Comparison of ENCODE assay signal across 8 mouse cellular contexts in the genomic region with DNA sequence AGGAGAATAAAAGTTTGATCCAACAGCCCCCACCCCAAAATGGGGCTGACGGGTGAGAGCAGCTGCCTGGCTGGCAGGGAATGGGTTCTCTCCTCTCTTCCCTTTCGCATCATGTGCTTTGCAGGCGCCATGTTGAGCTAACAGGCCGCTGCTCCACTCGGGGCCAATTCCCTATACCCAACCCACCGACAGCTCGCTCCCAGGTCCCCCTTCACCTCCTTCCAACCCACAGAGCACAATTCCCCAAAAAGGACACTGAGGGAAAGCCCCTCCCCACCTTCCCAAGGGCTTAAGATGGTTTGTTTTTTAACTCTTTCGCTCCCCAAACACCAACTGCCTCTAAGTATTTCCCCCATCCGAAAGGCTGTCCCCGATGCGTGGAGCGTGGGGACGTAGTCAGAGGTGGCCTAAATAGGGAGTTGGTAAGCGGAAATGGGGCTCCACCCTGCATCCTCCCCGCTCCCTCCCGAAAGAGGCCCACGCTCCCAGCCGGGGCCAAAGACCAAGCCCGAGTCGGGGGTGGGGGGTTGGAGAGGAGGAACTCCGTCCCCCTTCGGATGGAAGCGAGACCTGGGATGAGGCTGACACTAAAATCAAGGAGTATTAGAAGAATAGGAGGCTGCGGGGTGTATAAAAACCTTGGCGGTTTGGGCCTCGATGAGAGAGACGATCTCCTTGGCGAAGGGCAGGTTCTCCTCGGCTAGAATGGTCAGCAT. TPM values are rescaled to one million over a fixed set of nuclear protein-coding genes. Genes with fewer than 3 reads are reported as not detected.
DNase-seq lines count a peak whose midpoint lies in the region; ATAC-seq and TF ChIP-seq lines count a peak whose summit lies in the region.

No protein-coding gene starts in this region.

- H3K36me3 ChIP-seq in embryonic facial prominence, embryonic 13.5 days = 0 out of 2 replicates have a peak, but pooled peaks cover 5% of the 10 kb centered on the region
- H3K36me3 ChIP-seq in limb, embryonic 14.5 days (ENCODE audit: control insufficient read depth, insufficient read depth, low read length) = peaks cover 8% of the 10 kb centered on the region; the same call in 1 of the 2 replicates
- H3K36me3 ChIP-seq in midbrain, embryonic 16.5 days (ENCODE audit: control insufficient read depth, insufficient read depth, low read length) = no peaks in the 10 kb centered on the region

- under 1% methylated on average over 29 of the region's 29 CpGs for WGBS in embryonic facial prominence, embryonic 13.5 days
- 1% methylated on average over 29 of the region's 29 CpGs for WGBS in limb, embryonic 14.5 days
- WGBS in midbrain, embryonic 16.5 days = 0% methylated on average over 29 of the region's 29 CpGs

- peak; percentile 29 to 60 for DNase-seq in urinary bladder, adult 18-20 months (ENCODE audit: low spot score in 2 of 2)
- DNase-seq in urinary bladder, postnatal 10 days (ENCODE audit: low spot score) = no peak
- DNase-seq in heart, adult 8-10 months (ENCODE audit: low spot score) = peak; percentile 57
- peak; percentile 56 for DNase-seq in kidney, adult 9 months
- DNase-seq in limb, embryonic 14.5 days (ENCODE audit: low spot score) = peak; percentile 47
- peak; percentile 69 to 79 for DNase-seq in spleen, postnatal 10 days (ENCODE audit: low spot score in 2 of 2)

- TF ChIP-seq POLR2A in limb, embryonic 14.5 days (IDR thresholded peaks at IDR 0.05; ENCODE audit: borderline replicate concordance, extremely low read depth, insufficient read depth, insufficient read length) = no peak

- no peak for ATAC-seq in embryonic facial prominence, embryonic 13.5 days (ENCODE audit: insufficient number of reproducible peaks, insufficient read depth, low FRiP score, low TSS enrichment, low read depth)
- ATAC-seq in limb, embryonic 14.5 days (ENCODE audit: low FRiP score, low read depth) = no peak
- peak; percentile 11 for ATAC-seq in midbrain, embryonic 16.5 days

- H3K4me3 ChIP-seq in embryonic facial prominence, embryonic 13.5 days = peak overlapping the region; percentile 69
- H3K4me3 ChIP-seq in limb, embryonic 14.5 days (replicated peaks; ENCODE audit: low read length) = peak overlapping the region; percentile 99
- peak overlapping the region; percentile 76 for H3K4me3 ChIP-seq in midbrain, embryonic 16.5 days (ENCODE audit: low read depth, low read length)

- no peaks in the 10 kb centered on the region for H3K27me3 ChIP-seq in embryonic facial prominence, embryonic 13.5 days
- H3K27me3 ChIP-seq in limb, embryonic 14.5 days (ENCODE audit: control insufficient read depth, insufficient read depth, low read length) = no peaks in the 10 kb centered on the region
- H3K27me3 ChIP-seq in midbrain, embryonic 16.5 days (ENCODE audit: control insufficient read depth, insufficient read depth, low read depth, low read length) = no peaks in the 10 kb centered on the region

- H3K4me1 ChIP-seq in embryonic facial prominence, embryonic 13.5 days = peaks cover 15% of the 10 kb centered on the region
- H3K4me1 ChIP-seq in limb, embryonic 14.5 days (ENCODE audit: control insufficient read depth, insufficient read depth, low read length) = peaks cover 14% of the 10 kb centered on the region; the same call in 1 of the 2 replicates
- peaks cover 18% of the 10 kb centered on the region for H3K4me1 ChIP-seq in midbrain, embryonic 16.5 days (ENCODE audit: control insufficient read depth, insufficient read depth, low read length)

- H3K9ac ChIP-seq in embryonic facial prominence, embryonic 13.5 days = peak overlapping the region; percentile 99
- peak overlapping the region; percentile 99 for H3K9ac ChIP-seq in limb, embryonic 14.5 days (ENCODE audit: low read depth, low read length, severe bottlenecking)
- peak overlapping the region; percentile 90 for H3K9ac ChIP-seq in midbrain, embryonic 16.5 days (ENCODE audit: low read depth, low read length)

- H3K27ac ChIP-seq in embryonic facial prominence, embryonic 13.5 days = peak overlapping the region; percentile 97
- peak overlapping the region; percentile 97 for H3K27ac ChIP-seq in limb, embryonic 14.5 days (replicated peaks; ENCODE audit: low read depth, low read length)
- peak overlapping the region; percentile 98 for H3K27ac ChIP-seq in midbrain, embryonic 16.5 days (ENCODE audit: low read length)

- peak overlapping the region; percentile 74 for H3K4me2 ChIP-seq in embryonic facial prominence, embryonic 13.5 days
- H3K4me2 ChIP-seq in limb, embryonic 14.5 days (replicated peaks; ENCODE audit: low read depth, low read length, severe bottlenecking) = peak overlapping the region; percentile 74
- H3K4me2 ChIP-seq in midbrain, embryonic 16.5 days (ENCODE audit: low read length) = peak overlapping the region; percentile 83

- H3K9me3 ChIP-seq in embryonic facial prominence, embryonic 13.5 days = no peaks in the 10 kb centered on the region
- no peaks in the 10 kb centered on the region for H3K9me3 ChIP-seq in limb, embryonic 14.5 days (ENCODE audit: control insufficient read depth, low read length)
- H3K9me3 ChIP-seq in midbrain, embryonic 16.5 days (replicated peaks; ENCODE audit: control insufficient read depth, low read length, poor library complexity, severe bottlenecking) = no peaks in the 10 kb centered on the region

RNA-seq across cellular contexts. Expression of a gene that starts 0.8 kb away (rescaled TPM):
- 27.2 and 32.5 TPM in 2 replicates for polyA plus RNA-seq in embryonic facial prominence, embryonic 13.5 days (2015; fragmentation: Nextera tagmentation; extraction: Ambion mirVana)
- total RNA-seq in heart, adult 8-10 months (2022) = 10 to 100 TPM; 24.0 to 30.4 (median 24.7) TPM
- polyA plus RNA-seq in limb, embryonic 14.5 days (2012; rRNA removed) = 22.7 and 32.5 TPM in 2 replicates
- 21.2 and 23.5 TPM in 2 replicates for polyA plus RNA-seq in limb, embryonic 14.5 days (2014; fragmentation: Nextera tagmentation; extraction: Ambion mirVana)
- 18.2 and 18.6 TPM in 2 replicates for polyA plus RNA-seq in midbrain, embryonic 16.5 days (2015; fragmentation: Nextera tagmentation; extraction: Ambion mirVana)

RNA-seq across cellular contexts. Expression of a gene that starts 32.0 kb away (rescaled TPM):
- 10.8 and 11.4 TPM in 2 replicates for polyA plus RNA-seq in embryonic facial prominence, embryonic 13.5 days (2015; fragmentation: Nextera tagmentation; extraction: Ambion mirVana)
- 1 to 10 TPM in 2 of 4 experiments, under 1 TPM in 2; 0.62 to 1.4 (median 1.0) TPM for total RNA-seq in heart, adult 8-10 months (2022)
- 2.7 and 3.4 TPM in 2 replicates for polyA plus RNA-seq in limb, embryonic 14.5 days (2012; rRNA removed)
- polyA plus RNA-seq in limb, embryonic 14.5 days (2014; fragmentation: Nextera tagmentation; extraction: Ambion mirVana) = 4.8 and 5.4 TPM in 2 replicates
- polyA plus RNA-seq in midbrain, embryonic 16.5 days (2015; fragmentation: Nextera tagmentation; extraction: Ambion mirVana) = 22.7 and 24.0 TPM in 2 replicates
